Mouse (Mus musculus): ENCODE results near the gene St3gal4. TPM values are rescaled to one million over a fixed set of nuclear protein-coding genes. Genes with fewer than 3 reads are reported as not detected.

St3gal4 gene
- total RNA-seq, 2 experiments from 2014 or later: 25.8 to 29.0 TPM

- Histone ChIP-seq H3K27ac (no peak overlapping the region), H3K4me3 (no peak overlapping the region)
- DNase-seq (ENCODE audit: low spot score in 2 of 2): no peak
- no peak for TF ChIP-seq CTCF (conservative IDR thresholded peaks at IDR 0.05)
Measured at GRCm38 (mm10) chr9:35145829-35146228, 26.8 kb upstream of the St3gal4 start.

- Histone ChIP-seq H3K4me3 (no peak overlapping the region), H3K27ac (no peak overlapping the region; the same call in 1 of the 2 replicates)
- TF ChIP-seq CTCF (conservative IDR thresholded peaks at IDR 0.05): no peak
- DNase-seq (ENCODE audit: low spot score in 2 of 2): no peak
Measured at GRCm38 (mm10) chr9:35145118-35145517, 26.1 kb upstream of the St3gal4 start.

GRCm38 (mm10) chr9:35142221-35142620 is 23.2 kb upstream of the St3gal4 start:
- DNase-seq (ENCODE audit: low spot score in 2 of 2): no peak

DNA sequence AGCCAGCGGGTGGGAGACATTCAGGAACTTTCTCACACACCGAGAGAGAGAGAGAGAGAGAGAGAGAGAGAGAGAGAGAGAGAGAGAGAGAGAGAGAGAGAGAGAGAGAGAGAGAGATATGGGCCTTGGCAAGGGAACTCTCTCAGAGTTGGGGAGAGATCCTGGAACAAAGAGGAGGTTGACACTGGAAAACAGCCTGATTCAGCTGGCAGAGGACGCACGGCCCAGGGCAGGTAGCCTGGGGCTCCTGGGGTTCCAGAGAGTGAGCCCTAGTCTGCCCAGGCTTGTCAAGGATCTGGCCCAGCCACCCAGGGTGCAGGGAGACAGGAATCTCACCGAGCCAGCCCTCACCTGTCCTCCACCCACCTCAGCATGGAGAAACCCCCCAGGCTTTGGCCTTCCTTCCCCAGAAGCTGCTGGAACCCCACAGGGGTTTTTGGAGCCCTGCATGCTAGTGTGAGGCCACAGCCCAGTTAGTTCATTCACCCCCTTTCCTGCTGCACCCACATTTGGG is 20.2 kb upstream of the St3gal4 start:
- no peak overlapping the region for H3K27ac ChIP-seq
- TF ChIP-seq CTCF (conservative IDR thresholded peaks at IDR 0.05): no peak
- H3K4me3 ChIP-seq: no peak overlapping the region
- DNase-seq (ENCODE audit: low spot score in 2 of 2): no peak

More at GRCm38 (mm10) chr9:35142221-35142620, 23.2 kb upstream of the St3gal4 start:
- TF ChIP-seq CTCF (conservative IDR thresholded peaks at IDR 0.05): no peak
- Histone ChIP-seq H3K27ac (no peak overlapping the region), H3K4me3 (no peak overlapping the region)

DNA sequence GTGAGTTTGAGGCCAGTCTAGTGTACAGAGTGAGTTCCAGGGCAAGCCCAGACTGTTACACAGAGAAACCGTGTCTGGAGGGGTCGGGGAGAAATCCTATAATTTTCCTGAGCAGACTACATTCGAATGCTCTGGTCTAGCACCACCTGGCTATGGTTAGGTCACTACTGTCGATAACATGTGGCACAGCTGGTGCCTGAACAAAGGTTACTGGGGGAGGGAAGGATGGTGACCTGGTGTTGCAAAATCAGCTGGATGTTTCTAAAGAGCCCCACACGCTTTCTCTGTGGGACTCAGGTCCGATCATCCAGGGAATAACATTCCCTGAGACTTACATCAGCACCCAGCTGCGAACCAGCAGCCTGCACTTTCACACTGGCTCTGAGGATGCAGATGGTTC is 19.0 kb upstream of the St3gal4 start:
- DNase-seq (ENCODE audit: low spot score in 2 of 2): no peak
- no peak for TF ChIP-seq CTCF (conservative IDR thresholded peaks at IDR 0.05)
- no peak overlapping the region for H3K4me3 ChIP-seq
- H3K27ac ChIP-seq: no peak overlapping the region

- no peak overlapping the region for H3K27ac ChIP-seq
- no peak overlapping the region for H3K4me3 ChIP-seq
- no peak for TF ChIP-seq CTCF (conservative IDR thresholded peaks at IDR 0.05)
- no peak for DNase-seq (ENCODE audit: low spot score in 2 of 2)
Measured at GRCm38 (mm10) chr9:35135575-35135974, 16.5 kb upstream of the St3gal4 start.

DNA sequence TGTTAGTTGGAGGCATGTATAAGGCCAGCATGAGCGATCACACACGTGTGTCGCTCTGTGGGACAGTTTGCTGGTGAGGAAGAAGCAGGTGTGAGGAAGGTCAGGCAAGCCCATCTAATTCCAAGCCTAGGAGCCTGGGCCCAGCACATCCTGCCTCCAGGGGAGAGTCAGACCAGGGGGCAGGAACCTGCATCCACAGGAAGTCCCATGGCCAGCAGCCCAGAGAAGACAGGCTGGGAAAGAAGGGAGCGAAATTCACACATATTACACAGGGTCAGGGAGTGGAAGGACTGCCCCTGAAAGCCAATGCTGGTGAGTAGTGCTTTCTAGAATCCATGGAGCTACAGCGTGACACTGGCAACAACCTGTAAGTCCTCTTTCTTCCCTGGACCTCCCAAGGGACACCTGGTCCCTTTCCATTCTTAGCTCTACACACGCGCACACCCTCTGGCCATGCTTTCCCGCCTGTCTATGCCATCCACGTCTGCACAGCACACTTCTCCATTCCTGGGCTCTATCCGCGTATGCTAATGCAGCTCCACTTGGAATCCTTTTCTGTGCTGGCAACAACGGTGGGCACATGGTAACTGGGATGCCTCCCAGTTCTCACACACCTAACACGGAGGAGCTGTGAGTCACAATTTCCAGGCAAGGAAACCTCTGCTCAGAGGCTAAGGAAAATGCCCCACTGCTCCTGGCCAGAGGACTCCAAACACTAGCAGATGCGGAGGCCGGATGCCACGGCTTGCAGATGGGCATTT is 12.7 kb upstream of the St3gal4 start:
- TF ChIP-seq CTCF (conservative IDR thresholded peaks at IDR 0.05): no peak
- peak in 1 of 2 experiments; percentile 47 for DNase-seq (ENCODE audit: low spot score in 2 of 2)
- Histone ChIP-seq H3K27ac (no peak overlapping the region), H3K4me3 (no peak overlapping the region)

- no peak overlapping the region for H3K4me3 ChIP-seq
- TF ChIP-seq CTCF (conservative IDR thresholded peaks at IDR 0.05): no peak
- no peak overlapping the region for H3K27ac ChIP-seq
- DNase-seq (ENCODE audit: low spot score in 2 of 2): no peak
Measured at GRCm38 (mm10) chr9:35128995-35129418, 9.9 kb upstream of the St3gal4 start.

GRCm38 (mm10) chr9:35128564-35128963 is 9.5 kb upstream of the St3gal4 start:
- no peak for TF ChIP-seq CTCF (conservative IDR thresholded peaks at IDR 0.05)
- Histone ChIP-seq H3K4me3 (no peak overlapping the region), H3K27ac (no peak overlapping the region)
- no peak for DNase-seq (ENCODE audit: low spot score in 2 of 2)

DNA sequence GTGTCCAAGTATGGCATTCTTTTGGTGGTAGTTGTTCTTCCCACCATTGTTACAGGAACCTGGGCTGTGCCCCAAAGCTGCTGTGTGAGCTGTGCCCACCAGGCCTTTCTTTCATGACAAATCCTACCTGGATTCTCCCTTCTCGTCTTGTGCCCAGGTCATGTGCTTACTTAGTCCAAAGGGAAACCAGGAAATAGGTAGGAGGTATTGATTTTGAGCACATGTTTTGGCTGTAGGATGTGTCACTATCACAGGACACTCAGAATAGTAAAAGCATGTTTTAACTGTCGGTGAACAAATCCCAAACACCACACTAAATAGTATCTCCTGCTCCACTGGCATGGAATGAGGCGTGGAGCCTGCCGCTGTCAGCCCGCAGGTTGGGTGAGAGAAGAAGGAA is 8.5 kb upstream of the St3gal4 start:
- no peak for TF ChIP-seq CTCF (conservative IDR thresholded peaks at IDR 0.05)
- no peak for DNase-seq (ENCODE audit: low spot score in 2 of 2)
- Histone ChIP-seq H3K4me3 (no peak overlapping the region), H3K27ac (no peak overlapping the region)

- H3K4me3 ChIP-seq: no peak overlapping the region
- no peak for TF ChIP-seq CTCF (conservative IDR thresholded peaks at IDR 0.05)
- no peak overlapping the region for H3K27ac ChIP-seq
- no peak for DNase-seq (ENCODE audit: low spot score in 2 of 2)
Measured at GRCm38 (mm10) chr9:35127147-35127546, 8.1 kb upstream of the St3gal4 start.

GRCm38 (mm10) chr9:35124678-35124955 is 5.5 kb upstream of the St3gal4 start:
- no peak for DNase-seq (ENCODE audit: low spot score in 2 of 2)
- no peak for TF ChIP-seq CTCF (conservative IDR thresholded peaks at IDR 0.05)
- Histone ChIP-seq H3K27ac (peak overlapping the region; percentile 71; the same call in 1 of the 2 replicates), H3K4me3 (no peak overlapping the region)

DNA sequence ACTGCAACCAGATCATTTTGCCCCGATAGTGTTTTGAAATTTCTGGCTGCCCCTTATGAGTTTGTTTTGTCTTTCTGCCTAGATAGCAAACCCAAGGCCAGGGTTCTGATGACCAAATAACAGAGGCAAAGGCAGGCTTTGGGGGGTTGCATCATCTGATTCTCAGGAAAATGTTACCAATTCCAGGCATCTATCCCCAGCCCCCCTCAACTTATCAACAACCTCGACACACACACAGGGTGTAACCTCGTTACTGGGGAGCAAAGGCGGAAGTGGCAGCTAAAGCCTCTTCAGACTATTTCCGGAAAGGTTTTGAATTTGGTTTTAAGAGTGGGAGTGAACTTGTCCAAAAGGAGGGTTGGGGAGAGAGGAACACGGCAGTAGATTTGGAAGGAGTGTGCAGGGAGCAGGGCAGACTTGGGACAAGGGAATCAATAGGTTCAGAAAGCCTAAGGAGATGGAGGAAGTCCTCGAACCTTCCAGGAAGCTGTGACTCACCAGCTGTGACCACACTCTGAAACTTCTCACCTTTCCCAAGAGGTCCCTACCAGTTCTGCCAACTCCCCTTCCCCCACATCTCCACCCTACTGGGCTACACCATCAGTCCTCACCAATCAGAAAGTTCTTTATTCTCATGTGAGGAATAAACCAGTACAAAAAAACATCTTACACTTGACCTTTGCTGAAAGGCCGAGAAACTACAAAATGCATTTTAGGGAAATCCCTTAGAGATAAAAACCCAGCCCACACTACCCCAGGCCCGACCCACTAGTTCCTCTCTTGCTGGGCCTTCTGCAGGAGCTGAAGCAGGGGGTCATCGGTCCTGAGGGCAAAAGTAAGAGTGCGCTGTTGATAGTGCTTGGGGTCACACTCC is 5.0 kb upstream of the St3gal4 start:
- no peak for DNase-seq (ENCODE audit: low spot score in 2 of 2)
- H3K4me3 ChIP-seq: no peak overlapping the region
- peak overlapping the region; percentile 71 for H3K27ac ChIP-seq
- TF ChIP-seq CTCF (conservative IDR thresholded peaks at IDR 0.05): no peak
